Mouse (Mus musculus) lung, postnatal 0 days (tissue): ENCODE measurements around the gene Mnt. TPM values are rescaled to one million over a fixed set of nuclear protein-coding genes. Genes with fewer than 3 reads are reported as not detected.

Experiments
- ATAC-seq: fragments of 200-750 bp; cut with Nextera tagmentation; 2 replicates; pipeline ENCODE4 v1.8.0; 2017; ENCODE audit warnings: moderate library complexity
- DNase-seq: peaks from one replicate; pipeline ENCODE4 v3.0.0-alpha.2; 2016; ENCODE audit warnings: low spot score
- H3K27ac ChIP-seq: fragments of 300-500 bp; sonication (generic); 2 replicates; pipeline ENCODE4 v1.5.1; 2014; ENCODE audit warnings: antibody characterized with exemption, mild to moderate bottlenecking, low read length, mixed read lengths
- H3K27me3 ChIP-seq: fragments of 300-500 bp; sonication (generic); replicated peaks from 2 replicates; pipeline ENCODE4 v1.6.1; 2014; ENCODE audit warnings: low read length, mixed read lengths; ENCODE audit not compliant: insufficient read depth
- H3K36me3 ChIP-seq: fragments of 300-500 bp; sonication (generic); 2 replicates; pipeline ENCODE4 v1.6.1; 2014; ENCODE audit warnings: low read length, mixed read lengths; ENCODE audit not compliant: insufficient read depth
- H3K4me1 ChIP-seq: fragments of 300-500 bp; sonication (generic); 2 replicates; pipeline ENCODE4 v1.6.1; 2014; ENCODE audit warnings: antibody characterized with exemption, low read depth, low read length, mixed read lengths; ENCODE audit not compliant: insufficient read depth
- H3K4me2 ChIP-seq: fragments of 300-500 bp; sonication (generic); replicated peaks from 2 replicates; pipeline ENCODE4 v1.6.1; 2014; ENCODE audit warnings: low read depth, mild to moderate bottlenecking, low read length, moderate library complexity, mixed read lengths
- H3K4me3 ChIP-seq: fragments of 300-500 bp; sonication (generic); 2 replicates; pipeline ENCODE4 v1.5.1; 2014; ENCODE audit warnings: low read depth, low read length
- H3K9ac ChIP-seq: fragments of 300-500 bp; sonication (generic); replicated peaks from 2 replicates; pipeline ENCODE4 v1.6.1; 2014; ENCODE audit warnings: low read depth, mild to moderate bottlenecking
- H3K9me3 ChIP-seq: fragments of 300-500 bp; sonication (generic); 2 replicates; pipeline ENCODE4 v1.6.1; 2016; ENCODE audit warnings: low read length, mixed read lengths
- CTCF ChIP-seq: IDR thresholded peaks from 2 replicates; pipeline ENCODE4 v1.5.1; 2016; ENCODE audit warnings: antibody characterized with exemption, mild to moderate bottlenecking
- EP300 ChIP-seq: IDR thresholded peaks from 2 replicates; pipeline ENCODE4 v1.6.1; 2016; ENCODE audit warnings: antibody characterized with exemption, mild to moderate bottlenecking, control low read depth
- WGBS: fragments of 180-500 bp; shearing (Covaris S2); extraction: QIAGEN DNeasy Blood & Tissue Kit; methylation state at CpG from one replicate; pipeline ENCODE4 v1.1.7; 2014; 5-methylcytosine and 5-hydroxymethylcytosine counted together
- microRNA-seq: library from miRNA; unstranded; fragments of <30 nt; microRNA quantifications from one replicate; pipeline ENCODE4, GENCODE M21; 2016
- polyA plus RNA-seq: library from polyadenylated mRNA; unstranded; fragments of >200 nt; fragmentation: Nextera tagmentation; extraction: Ambion mirVana; gene quantifications from 2 replicates; pipeline ENCODE4 v1.2.1, GENCODE M21; 2015

Mnt gene
- polyA plus RNA-seq, 1 experiment from 2014 or later = 4.7 TPM

GRCm38 (mm10) chr11:74880999-74881398 lies 50.3 kb downstream of the Mnt start:
- Histone ChIP-seq H3K27ac (no peak overlapping the region), H3K4me2 (no peak overlapping the region), H3K27me3 (no peaks in the 10 kb centered on the region), H3K4me3 (no peak overlapping the region), H3K9me3 (no peaks in the 10 kb centered on the region), H3K36me3 (no peaks in the 10 kb centered on the region), H3K4me1 (no peaks in the 10 kb centered on the region; the same call in 1 of the 2 replicates), H3K9ac (no peak overlapping the region)
- 83% methylated on average over 9 of the region's 9 CpGs for WGBS
- DNase-seq = no peak
- no peak for TF ChIP-seq CTCF
- TF ChIP-seq EP300 = no peak
- no peak for ATAC-seq

- H3K4me2 ChIP-seq = no peak overlapping the region
- H3K27ac ChIP-seq = no peak overlapping the region
Measured at GRCm38 (mm10) chr11:74881979-74882378, 51.3 kb downstream of the Mnt start.

GRCm38 (mm10) chr11:74883098-74883497 lies 52.4 kb downstream of the Mnt start:
- DNase-seq = no peak

More at GRCm38 (mm10) chr11:74881979-74882378, 51.3 kb downstream of the Mnt start:
- Histone ChIP-seq H3K9me3 (no peaks in the 10 kb centered on the region), H3K27me3 (no peaks in the 10 kb centered on the region), H3K4me3 (no peak overlapping the region), H3K9ac (peak overlapping the region; percentile 19; the same call in 1 of the 2 replicates), H3K4me1 (no peaks in the 10 kb centered on the region; the same call in 1 of the 2 replicates), H3K36me3 (no peaks in the 10 kb centered on the region)
- TF ChIP-seq CTCF (no peak), EP300 (no peak)
- no peak for DNase-seq
- ATAC-seq = no peak
- 54% methylated on average over 14 of the region's 14 CpGs for WGBS

GRCm38 (mm10) chr11:74894619-74895018 lies 63.9 kb downstream of the Mnt start:
- TF ChIP-seq CTCF (no peak), EP300 (no peak)
- DNase-seq (no peak), ATAC-seq (no peak)
- WGBS = 66% methylated on average over 4 of the region's 4 CpGs
- no peak overlapping the region for H3K4me2 ChIP-seq
- no peak overlapping the region for H3K27ac ChIP-seq
- no peak overlapping the region for H3K4me3 ChIP-seq
- no peak overlapping the region for H3K9ac ChIP-seq
- H3K36me3 ChIP-seq = no peaks in the 10 kb centered on the region
- no peaks in the 10 kb centered on the region for H3K9me3 ChIP-seq
- H3K27me3 ChIP-seq = no peaks in the 10 kb centered on the region
- peaks cover 5% of the 10 kb centered on the region; the same call in 1 of the 2 replicates for H3K4me1 ChIP-seq

More at GRCm38 (mm10) chr11:74883098-74883497, 52.4 kb downstream of the Mnt start:
- Histone ChIP-seq H3K9me3 (no peaks in the 10 kb centered on the region), H3K4me2 (no peak overlapping the region), H3K27ac (no peak overlapping the region), H3K36me3 (no peaks in the 10 kb centered on the region), H3K9ac (no peak overlapping the region), H3K4me3 (no peak overlapping the region), H3K4me1 (no peaks in the 10 kb centered on the region; the same call in 1 of the 2 replicates), H3K27me3 (no peaks in the 10 kb centered on the region)
- ATAC-seq = no peak
- WGBS = 96% methylated on average over 10 of the region's 10 CpGs
- TF ChIP-seq EP300 (no peak), CTCF (no peak)

Small RNAs within 50 kb of the gene (microRNA-seq; reads per million reads assigned to microRNA genes)
- not detected for gene Mir6926

Other genes with a start within 250 kb of the Mnt start
- 1.1 and 1.2 TPM in 2 replicates for gene Rap1gap2, start 220.0 kb upstream of the Mnt start, polyA plus RNA-seq
- 0.69 and 0.85 TPM in 2 replicates for gene Ccdc92b, start 211.3 kb upstream of the Mnt start, polyA plus RNA-seq
- gene Cluh, start 181.4 kb upstream of the Mnt start, polyA plus RNA-seq = 8.2 and 9.2 TPM in 2 replicates
- 49.1 and 60.8 TPM in 2 replicates for gene Pafah1b1, start 106.2 kb upstream of the Mnt start, polyA plus RNA-seq
- 13.7 and 18.1 TPM in 2 replicates for gene Mettl16, start 60.1 kb upstream of the Mnt start, polyA plus RNA-seq
- gene Sgsm2, start 66.1 kb downstream of the Mnt start, polyA plus RNA-seq = 2.5 and 2.6 TPM in 2 replicates
- 11.4 and 12.7 TPM in 2 replicates for gene Tsr1, start 67.2 kb downstream of the Mnt start, polyA plus RNA-seq
- 9.9 and 11.0 TPM in 2 replicates for gene Smg6, start 94.9 kb downstream of the Mnt start, polyA plus RNA-seq
- 11.9 and 12.9 TPM in 2 replicates for gene Srr, start 95.0 kb downstream of the Mnt start, polyA plus RNA-seq